Mouse (Mus musculus) MEL (cell line): ENCODE data around the gene Cntnap5b.

Experiments used
- CTCF ChIP-seq, 3 experiments: IDR thresholded peaks in 2 of 3; conservative IDR thresholded peaks in 1 of 3; 2 replicates each; pipeline ENCODE4 v1.5.1; 2011 to 2012; ENCODE audit warnings: low read length in 3 of 3, low read depth in 2 of 3, mild to moderate bottlenecking in 2 of 3, improper control_type of control experiment in 1 of 3, inconsistent platforms in 1 of 3, mixed read lengths in 1 of 3, moderate library complexity in 1 of 3; ENCODE audit not compliant: control insufficient read depth in 1 of 3, insufficient read depth in 1 of 3, poor library complexity in 1 of 3, severe bottlenecking in 1 of 3
- ETS1 ChIP-seq: IDR thresholded peaks from 2 replicates; pipeline ENCODE4 v1.6.1; 2012; ENCODE audit warnings: low read depth, mild to moderate bottlenecking, inconsistent platforms, low read length, improper control_type of control experiment, moderate library complexity
- GATA1 ChIP-seq: IDR thresholded peaks from 2 replicates; pipeline ENCODE4 v1.6.1; 2011; ENCODE audit warnings: low read depth, low read length, improper control_type of control experiment
- POLR2A ChIP-seq, 2 experiments: IDR thresholded peaks; 2 replicates each; pipeline ENCODE4 v1.6.1; 2011 to 2012; ENCODE audit warnings: low read length in 2 of 2, mild to moderate bottlenecking in 2 of 2, control low read depth in 1 of 2, improper control_type of control experiment in 1 of 2, low read depth in 1 of 2, moderate library complexity in 1 of 2; ENCODE audit not compliant: control insufficient read depth in 1 of 2, insufficient read depth in 1 of 2, poor library complexity in 1 of 2
- POLR2AphosphoS5 ChIP-seq: IDR thresholded peaks from 2 replicates; pipeline ENCODE4 v1.6.1; 2012; ENCODE audit warnings: low read depth, borderline replicate concordance, mild to moderate bottlenecking, inconsistent platforms, low read length, moderate library complexity, mixed read lengths
- SIN3A ChIP-seq: IDR thresholded peaks from 2 replicates; pipeline ENCODE4 v1.6.1; 2012; ENCODE audit warnings: low read length, improper control_type of control experiment, inconsistent platforms
- USF2 ChIP-seq, 2 experiments: IDR thresholded peaks; 2 replicates each; pipeline ENCODE4 v1.6.1; 2011 to 2012; ENCODE audit warnings: improper control_type of control experiment in 2 of 2, low read length in 2 of 2, borderline replicate concordance in 1 of 2, inconsistent platforms in 1 of 2, low read depth in 1 of 2, mild to moderate bottlenecking in 1 of 2; ENCODE audit not compliant: insufficient read depth in 1 of 2

DNA sequence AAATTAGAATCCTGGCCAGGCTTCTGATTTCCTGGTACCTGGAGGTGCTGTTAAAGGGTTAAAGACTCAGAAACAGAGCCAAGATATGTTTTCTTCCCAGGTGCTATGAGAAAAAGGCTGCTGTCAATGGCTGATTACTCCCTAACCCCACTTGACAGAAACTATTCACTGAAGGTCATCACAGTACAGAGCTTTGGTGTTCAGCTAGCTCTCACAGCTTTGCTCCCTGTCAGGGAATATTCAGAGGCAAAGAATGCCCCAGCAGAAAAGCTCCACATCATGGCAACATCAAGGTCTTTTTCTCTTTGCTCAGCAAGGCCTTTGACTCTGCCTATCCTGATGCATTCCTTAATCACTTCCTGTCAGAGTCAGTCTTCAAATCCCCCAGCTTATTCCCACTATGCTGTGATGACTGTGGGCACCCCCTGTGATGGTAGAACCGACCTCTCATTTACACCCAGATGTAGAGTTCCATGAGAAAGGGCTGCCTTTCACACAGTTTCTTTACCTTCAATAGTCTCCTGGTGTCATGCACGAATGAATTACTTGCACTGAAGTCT lies 186.9 kb downstream of the Cntnap5b start:
- TF ChIP-seq CTCF (IDR thresholded peaks at IDR 0.05 in 2 of 3, conservative IDR thresholded peaks at IDR 0.05 in 1 of 3; ENCODE audit: control insufficient read depth in 1 of 3, insufficient read depth in 1 of 3, low read depth in 2 of 3, low read length in 3 of 3, poor library complexity in 1 of 3, severe bottlenecking in 1 of 3) (no peak), USF2 (IDR thresholded peaks at IDR 0.05; ENCODE audit: borderline replicate concordance in 1 of 2, insufficient read depth in 1 of 2, low read depth in 1 of 2, low read length in 2 of 2) (no peak), ETS1 (no peak), POLR2A (IDR thresholded peaks at IDR 0.05; ENCODE audit: control insufficient read depth in 1 of 2, insufficient read depth in 1 of 2, low read depth in 1 of 2, low read length in 2 of 2, poor library complexity in 1 of 2) (no peak), POLR2AphosphoS5 (no peak), SIN3A (no peak), GATA1 (no peak)
